Mouse (Mus musculus) heart, postnatal 4 days (tissue): ENCODE measurements around the gene Rptor. TPM values are rescaled to one million over a fixed set of nuclear protein-coding genes. Genes with fewer than 3 reads are reported as not detected.

Source experiments
- DNase-seq: peaks from one replicate; pipeline ENCODE4 v3.0.0; 2021
- total RNA-seq, 2 experiments: library from RNA; stranded (reverse); gene quantifications; 2 replicates each; pipeline ENCODE4 v1.2.3; 2021

Gene Rptor
- total RNA-seq, 2 experiments from 2014 or later, result 44.2 to 45.6 TPM

DNA sequence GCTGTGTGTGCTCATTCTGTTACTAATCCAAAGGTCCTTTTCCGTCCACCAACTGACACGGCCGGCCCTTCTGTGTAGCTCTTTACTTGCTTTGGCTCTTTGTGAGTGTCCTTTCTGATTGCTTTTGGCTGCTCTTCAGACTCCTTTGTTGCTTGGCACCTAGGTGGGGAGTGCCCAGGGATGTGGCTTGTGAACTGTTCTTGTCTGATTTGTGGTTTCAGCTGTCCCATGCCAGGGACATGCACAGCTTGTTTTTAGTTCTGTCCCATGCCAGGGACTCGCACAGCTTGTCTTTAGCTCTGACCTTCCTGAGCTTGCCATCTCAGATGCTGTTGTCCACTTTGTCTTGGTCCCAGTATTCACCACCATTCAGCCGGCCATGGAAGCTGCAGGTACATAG is 4.8 kb downstream of the Rptor start:
- no peak for DNase-seq

DNA sequence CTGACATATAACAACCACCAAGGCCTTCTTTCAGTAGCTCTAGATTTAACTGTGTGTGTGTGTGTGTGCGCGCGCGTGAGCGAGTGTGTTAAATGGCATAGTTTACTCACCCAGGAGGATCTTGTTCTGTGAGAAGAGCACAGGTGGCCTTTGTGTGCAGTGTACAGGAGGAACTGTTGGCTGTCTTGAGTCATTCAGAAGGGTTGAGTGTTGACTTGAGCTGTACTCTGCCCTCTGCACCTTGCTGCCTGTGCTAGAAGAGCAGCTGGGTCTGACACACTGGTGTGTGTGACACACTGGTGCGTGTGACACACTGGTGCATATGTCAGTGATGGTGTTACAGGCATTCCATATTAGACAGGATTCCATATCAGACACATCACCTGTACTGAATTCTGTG is 8.8 kb downstream of the Rptor start:
- no peak for DNase-seq

DNA sequence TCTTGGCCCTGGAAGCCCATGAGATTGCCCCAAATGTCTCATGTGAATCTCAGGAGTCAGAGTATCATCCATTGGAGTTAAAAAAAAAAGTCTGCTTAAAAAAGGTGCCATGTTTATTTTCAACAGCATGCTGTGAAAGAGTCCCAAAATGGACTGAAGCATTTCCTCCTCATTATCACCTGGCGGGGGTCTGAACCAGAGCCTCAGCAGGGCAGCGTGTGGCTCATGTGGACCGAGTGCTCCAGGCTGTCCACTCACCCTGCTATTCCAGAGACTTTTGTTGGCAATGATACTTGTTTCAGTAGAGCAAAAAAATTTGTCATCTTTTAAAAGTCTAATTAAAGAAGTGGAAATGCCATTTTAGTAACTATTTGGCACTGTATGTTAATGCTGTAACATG is 9.5 kb downstream of the Rptor start:
- no peak for DNase-seq

DNA sequence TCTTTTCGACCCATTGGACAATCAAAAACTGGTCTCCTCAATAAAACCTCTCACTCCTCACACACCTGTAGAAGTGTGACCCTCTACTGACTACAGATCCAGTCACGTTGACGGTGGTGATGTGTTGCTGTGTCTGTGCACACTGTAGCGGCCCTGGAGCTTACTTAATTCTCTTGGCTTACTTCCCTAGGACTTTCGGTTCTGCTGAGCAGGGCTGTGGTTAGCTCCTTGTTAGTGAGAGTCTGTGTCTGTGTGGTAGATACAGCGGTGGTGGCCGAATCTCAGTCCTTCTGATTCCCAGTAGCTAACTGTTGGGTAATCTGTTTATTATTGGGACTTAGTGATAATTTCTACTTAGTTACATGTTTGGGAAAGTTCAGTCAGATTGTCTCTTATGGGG is 12.4 kb downstream of the Rptor start:
- DNase-seq, result no peak

DNA sequence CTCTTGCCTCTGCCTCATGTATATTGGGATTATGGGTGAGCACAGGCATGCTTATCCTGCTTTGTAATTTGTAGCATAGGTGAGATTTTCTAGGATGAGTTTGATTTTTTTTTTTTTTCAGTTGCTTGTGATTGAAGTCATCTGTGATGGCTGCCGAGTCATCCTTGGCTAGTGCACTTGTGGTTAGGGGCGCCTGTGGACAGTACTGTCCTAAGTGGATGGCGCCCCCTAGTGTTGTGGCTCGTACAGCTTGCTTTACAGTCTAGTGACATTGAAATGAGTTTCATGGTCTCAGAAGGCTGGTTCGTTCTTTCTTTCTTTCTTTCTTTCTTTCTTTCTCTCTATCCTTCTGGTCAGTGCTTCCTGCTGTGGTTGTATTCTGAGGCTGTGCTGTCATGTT is 16.1 kb downstream of the Rptor start:
- DNase-seq, result peak; percentile 51

DNA sequence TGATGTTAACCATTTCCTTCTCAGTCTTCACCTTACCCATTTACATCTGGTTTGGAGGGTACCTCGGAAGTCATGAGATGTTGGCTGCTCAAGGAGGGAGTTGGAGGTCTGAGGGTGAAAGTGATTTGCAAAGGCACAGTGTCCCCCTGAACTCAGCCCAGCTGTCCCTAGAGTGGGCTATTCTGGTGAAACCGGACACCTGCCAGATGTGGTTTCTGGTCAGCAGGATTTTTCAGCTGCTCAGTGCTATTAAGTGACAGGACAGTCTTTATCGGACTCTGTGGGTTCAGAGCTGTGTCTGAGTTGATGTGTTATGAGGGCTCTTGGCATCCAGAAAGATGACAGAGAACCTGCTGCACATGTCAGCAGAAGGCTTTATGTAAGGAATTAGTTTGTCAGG is 18.6 kb downstream of the Rptor start:
- no peak for DNase-seq

DNA sequence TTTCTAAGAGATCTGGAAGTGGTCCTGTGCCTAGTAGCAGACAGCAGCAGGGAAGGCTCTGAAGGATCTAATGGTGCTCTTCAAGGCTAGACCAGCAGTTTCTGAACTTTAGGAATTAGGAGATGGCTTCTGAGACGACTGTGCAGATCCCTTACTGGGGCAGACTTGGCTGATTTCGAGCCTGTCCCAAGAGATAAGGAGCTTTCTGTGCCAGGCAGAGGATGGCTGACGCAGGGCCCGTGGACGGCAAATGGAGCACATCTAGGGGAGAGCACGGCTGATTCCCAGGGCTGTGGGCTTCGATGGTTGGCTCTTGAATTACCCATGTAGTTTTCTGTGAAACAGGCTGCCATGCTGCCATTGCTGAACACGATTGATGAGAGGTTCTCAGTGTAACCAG is 21.1 kb downstream of the Rptor start:
- DNase-seq, result no peak

DNA sequence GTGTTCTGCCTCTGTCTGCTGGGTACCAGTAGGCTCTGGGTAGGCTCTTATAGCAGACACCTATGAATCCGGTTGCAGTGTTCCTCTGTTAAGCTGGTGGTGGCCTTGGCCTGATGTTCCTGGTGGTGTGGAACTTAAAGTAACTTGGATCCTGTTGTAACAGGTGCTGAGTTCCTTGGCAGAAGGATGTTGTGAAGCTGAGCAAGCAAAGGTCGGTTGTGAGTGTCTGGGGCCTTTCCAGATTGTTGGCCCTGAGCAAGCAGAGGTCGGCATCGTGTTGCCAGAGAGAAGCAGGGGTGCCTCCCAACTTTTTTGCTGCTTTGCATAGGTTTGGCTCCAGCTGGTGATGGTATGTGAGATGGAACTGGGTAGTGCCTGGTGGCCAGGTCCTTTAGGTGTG is 21.7 kb downstream of the Rptor start:
- DNase-seq, result no peak

DNA sequence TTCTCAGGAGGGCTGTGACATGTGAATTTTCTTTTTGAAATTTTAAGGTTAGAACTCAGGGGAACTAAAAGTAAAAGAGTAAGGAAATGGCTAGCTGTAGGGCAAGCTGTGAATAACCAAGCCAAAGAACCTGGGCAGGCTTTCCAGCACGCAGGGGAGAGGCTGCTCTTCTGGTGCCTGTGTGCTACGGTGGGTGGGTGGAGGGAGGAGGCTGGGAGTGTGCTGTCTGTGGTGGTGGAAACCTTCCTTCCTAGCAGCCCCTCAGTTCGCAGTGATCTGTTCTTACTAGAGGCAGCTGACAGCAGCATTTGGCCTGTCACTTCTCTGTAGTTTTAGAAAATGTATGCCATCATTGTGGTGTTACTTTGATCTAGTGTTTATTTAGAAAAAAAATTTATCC is 22.2 kb downstream of the Rptor start:
- no peak for DNase-seq

DNA sequence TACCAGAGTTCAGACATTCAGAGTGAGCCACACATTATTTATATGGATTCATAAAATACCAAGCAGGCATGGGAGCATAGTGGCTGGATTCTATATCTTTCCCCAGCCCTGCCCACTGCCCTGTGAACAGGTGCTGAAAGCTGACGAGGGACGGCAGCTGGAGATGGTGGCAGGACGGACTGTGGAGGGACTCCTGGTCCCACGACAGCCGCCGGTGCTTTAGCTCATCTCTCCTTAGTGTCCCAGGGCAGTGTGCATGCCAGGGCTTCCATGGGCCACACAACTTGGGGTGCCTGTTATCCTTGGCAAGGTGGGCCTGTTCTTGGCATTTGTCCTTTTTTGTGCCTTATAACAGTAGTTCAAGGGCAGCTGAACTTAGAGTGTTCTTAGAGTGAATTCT is 22.8 kb downstream of the Rptor start:
- peak; percentile 14 for DNase-seq

DNA sequence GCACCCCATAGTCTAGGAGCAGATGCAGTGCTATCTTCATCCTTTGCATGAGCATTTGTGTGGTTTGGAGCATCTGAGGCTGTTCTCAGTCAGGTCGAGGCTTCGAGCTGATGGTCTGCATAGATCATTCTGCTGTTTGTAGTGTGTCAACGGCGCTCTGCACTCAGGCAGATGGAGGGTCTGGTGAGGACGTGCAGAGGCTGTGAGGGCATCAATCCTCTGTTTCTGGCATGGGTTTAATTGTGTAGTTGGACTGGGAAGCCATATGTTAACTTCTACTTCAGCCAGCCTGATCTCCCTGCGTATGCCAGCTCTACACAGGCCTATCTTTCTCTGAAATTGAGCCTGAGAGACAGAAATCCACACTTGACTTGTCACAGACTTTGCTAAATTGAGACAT is 23.2 kb downstream of the Rptor start:
- DNase-seq, result no peak

DNA sequence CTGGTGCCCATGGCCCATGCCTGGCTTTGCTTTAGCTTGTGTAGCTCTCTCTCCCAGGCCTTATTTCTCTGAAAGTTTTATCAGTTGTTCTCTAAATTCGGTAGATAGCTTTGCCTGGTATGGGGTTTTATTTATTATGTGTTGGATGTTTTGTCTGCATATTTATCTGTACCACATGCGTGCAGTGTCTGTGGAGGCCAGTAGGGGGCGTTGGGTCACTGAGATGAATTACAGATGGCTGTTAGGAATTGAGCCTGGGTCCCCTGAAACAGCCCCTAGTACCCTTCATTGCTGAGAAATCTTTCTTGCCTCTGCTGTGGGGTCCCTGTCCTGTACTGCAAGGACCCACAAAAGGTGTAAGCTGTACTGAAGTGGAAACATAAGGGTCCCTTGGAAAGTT is 24.5 kb downstream of the Rptor start:
- no peak for DNase-seq

DNA sequence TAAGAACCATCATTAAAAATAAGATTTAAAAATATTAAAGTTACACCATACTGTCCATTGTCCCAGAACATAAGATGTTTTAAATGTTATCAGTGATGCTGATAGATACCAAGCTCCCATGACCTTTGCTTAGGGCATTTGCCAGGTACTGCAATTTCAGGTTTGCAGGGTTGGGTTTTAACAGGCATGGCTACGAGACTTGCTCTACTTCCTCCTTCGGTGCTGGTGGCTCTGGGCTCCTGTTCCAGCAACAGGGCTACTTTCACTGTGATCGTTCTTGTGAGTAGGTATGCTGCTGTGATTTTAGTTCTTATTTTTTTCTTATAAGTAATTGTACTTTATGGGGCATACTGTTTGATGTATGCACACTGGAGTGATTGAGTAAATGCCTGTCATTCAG is 26.4 kb downstream of the Rptor start:
- no peak for DNase-seq

DNA sequence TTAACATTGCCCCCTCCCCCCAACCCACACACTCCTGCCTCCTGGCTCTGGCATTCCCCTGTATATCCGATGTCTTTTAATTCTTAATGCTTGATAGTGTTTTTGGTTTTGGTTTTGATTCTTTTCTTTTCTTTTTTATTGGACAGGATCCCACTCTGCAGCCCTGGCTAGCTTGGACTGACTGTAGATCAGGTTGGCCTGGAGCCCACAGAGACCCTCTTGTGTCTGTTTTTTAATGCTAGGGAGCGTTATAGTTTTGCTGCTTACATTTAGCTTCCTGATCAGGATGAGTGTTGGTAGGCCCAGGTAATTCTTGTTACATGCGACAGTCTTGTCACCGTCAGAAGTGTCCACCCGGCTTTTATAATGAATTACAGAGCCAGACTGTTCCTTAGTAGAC is 27.6 kb downstream of the Rptor start:
- no peak for DNase-seq

DNA sequence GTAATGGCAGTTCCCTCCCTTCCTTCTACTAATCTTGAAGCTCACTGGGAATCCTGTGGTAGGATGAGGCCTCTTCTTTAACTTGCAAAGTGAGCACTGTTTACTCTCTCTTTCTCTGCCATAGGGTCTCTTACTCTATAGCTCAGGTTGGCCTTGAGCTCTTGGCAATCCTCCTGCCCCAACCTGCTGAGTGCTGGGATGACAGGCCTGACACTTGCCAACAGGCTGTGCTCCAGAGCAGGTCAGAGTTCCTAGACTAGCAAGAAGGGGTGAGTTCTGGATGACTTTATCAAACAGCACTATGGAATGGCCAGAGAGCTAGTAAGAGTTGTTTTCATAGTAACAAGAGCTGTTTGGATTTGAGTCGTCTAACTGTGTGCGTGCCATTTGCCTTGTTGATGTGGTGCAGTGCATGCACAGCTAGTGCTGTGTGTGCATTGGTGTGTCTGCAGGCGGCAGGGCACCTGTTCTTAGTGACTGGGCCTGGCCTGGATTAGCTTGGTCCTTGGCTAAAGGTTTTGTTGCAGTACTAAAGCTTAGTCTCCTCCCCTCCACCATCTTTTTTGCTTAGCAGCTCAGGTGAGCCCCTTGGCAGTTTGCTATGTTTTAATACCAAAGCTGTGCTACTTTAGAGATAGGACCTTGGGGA is 28.6 kb downstream of the Rptor start:
- DNase-seq, result no peak

DNA sequence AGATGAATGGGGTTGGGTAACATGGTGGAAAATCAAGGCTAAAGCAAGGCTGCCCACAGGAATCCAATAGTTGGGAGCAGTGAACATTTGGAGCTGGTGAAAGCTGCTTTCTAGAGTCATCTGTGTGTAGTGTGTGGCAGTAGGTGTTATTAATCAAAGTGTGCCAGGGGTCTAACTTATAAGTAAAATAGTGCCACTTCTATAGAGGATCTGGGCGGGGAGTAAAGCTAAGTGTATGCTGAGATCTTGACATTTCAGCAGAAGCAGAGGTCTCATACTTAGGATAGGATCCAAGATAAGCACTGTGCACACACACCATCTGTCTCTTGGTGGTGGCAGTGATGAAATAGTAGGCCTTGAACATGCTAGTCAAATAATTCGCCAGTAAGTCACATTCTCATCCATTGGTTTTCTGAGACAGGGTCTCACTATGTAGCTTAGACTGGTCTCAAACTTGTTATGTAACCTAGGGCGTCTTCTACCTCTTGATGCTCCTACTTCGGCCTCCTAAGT is 33.7 kb downstream of the Rptor start:
- no peak for DNase-seq

DNA sequence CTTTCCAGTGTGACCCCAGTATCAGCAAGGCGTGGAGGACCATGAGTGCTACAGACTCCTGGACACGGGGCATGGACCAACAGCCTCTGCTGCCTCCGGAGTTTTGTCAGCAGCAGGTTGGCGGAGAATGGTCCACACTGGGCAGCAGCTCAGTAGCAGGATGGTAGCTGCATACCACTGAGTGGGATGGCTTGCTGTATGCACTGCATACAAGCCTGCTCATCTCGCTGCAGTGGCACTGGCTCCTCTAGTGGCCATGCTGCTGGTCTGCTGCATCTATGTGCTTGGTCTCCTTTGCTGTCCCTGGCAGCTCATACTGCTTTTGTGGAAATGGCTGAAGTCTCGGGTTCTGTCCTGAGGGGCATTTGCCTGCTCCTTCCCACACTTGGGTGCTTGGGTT is 34.8 kb downstream of the Rptor start:
- DNase-seq, result no peak

DNA sequence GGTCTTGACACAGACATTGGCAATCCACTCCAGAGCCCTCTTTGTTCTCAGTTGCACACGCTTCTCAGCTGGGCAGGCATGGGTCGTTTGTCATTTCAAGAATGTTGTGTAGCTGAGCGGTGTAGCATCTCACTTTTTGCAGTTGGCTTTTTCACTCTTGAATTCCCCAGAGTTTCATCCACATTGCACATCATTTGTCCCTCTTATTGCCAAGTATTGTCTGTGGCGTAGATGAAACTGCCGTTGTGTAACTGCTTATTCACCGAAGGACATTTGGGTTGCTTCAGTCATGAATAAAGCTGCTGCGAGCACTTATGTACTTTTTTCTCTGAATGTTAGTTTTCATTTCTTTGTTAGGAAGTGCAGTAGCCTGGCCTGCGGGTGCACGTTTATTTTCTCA is 37.8 kb downstream of the Rptor start:
- DNase-seq, result no peak

DNA sequence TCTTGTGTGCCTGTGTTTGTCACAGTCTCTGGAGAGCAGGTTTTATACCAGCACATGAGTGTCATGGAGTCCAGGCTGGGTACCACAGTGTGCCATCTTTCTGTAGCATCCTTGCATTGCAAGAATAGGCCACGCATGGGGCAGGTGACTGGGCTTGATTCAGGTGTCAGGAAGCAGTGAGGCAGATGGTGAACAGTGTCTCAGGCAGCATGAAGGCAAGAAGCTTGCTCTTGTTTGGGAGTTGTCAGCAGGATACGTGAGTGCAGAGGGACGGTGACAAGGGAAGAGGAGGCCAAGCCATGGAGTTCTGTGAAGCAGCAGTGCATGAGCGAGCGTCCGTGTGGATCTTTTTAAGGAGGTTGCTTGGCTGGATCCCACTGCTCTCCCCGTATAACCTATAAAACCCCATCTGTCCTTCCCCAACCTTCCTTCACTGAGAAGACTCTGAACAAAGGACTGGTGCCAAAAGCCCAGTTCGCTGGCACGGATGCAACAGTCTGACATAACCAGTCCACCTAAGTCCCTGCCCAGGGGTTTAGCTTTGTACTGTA is 39.2 kb downstream of the Rptor start:
- peak; percentile 35 for DNase-seq

DNA sequence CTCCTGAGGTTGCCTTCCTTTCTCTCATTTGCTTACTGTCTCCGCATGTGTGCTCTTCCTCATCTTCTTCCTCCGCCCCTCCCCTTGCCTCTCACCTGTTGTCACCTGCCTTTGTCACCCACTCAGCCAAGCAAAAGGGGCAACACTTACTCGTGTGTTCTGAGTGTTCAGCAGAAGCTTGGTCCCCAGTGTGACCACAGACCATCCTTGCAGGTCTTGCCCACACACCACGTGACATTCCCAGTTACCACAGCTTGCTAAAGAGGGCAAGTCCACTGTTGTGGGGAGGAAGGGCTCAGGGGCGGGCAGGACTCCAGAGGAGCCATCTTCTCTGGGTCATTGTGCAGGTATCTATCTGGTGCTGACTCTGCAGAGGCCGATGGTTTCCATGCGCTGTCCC is 40.6 kb downstream of the Rptor start:
- no peak for DNase-seq

DNA sequence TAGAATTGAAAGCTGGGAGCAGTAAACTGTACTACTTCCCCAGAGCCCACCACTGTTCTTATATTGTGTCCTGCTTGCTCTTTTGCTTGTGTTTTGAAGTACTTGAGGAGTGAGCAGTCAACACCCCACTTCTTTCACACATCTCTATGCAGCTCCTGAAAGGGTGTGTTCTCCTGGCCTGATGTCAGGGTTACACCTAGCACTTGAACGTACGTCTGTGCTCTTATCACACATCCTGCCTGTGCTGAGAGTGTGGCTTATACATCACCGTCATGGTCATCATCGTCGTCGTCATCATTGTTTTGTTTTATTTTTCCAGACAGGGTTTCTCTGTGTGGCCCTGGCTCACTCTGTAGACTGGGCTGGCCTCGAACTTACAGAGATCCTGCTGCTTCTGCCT is 41.4 kb downstream of the Rptor start:
- no peak for DNase-seq

DNA sequence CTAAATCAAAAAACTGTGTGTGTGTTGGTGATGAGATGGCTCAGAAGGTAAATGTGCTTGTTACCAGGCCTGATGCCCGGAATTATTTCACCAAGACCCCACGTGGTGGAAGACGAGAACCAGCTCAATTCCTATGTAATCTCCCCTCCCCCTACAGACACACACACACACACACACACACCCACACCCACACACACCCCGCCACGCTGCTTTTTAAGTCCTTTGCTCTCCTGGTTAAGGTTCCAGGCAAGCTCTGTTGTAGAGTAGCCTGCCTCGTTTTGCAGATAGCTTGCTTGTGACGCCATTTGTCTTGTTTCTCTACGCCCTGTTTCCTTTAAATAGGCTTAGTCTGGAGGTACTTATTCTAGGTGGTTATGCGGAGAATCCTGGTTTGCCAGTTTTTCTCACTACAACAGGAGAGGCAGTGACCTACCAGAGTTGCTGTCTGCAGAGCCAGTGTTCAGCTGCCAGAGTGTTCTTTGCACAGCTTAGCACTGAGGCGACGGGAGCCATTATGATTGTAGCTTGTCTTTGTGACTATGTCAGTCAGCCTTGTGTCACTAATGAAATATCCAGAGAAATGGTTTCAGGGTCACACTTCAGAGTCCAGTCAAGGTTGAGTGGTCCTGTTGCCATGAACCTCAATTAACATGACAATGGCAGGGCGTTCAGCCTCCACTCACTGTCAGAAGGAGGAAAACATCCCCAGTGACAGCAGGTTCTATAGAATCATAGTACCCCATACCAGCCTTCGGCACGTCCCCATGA is 42.1 kb downstream of the Rptor start:
- DNase-seq, result no peak

DNA sequence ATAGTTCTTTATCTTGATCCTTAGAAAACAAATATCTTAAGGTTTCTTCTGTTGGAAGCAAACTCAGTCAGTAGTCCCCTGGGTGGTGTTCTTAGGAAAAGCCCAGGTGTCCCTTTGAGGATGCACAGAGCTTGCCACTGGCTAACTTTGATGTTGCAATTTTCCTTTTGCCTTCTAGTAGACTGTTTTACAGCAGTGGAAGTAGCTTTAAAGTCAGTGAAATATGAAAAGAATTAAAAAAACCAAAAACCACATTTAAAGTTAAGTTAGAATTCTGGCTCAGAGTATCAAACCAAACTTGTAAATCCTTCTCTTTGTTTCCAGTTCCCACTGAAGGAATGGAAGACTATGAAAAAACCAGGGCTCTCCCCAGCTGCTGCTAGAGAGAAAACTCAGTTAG is 47.8 kb downstream of the Rptor start:
- DNase-seq, result no peak

DNA sequence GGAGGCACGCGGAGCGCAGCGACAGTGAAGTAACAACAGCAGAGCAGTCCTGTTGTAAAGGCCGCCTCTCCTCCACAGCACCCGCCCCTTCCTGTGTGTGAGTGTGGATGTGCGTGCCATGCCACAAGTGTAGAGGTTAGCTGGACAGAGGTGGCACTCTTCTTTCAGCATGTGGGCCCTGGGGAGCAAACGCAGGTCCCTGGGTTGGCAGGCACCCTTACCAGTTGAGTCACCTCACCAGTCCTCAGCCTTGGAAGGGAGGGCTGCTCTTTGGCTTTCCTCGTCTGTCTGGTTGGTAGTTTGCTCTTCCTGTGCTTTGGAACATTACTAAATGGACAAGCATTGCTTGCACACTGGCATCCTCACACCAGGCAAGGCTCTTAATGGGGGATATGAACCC is 50.6 kb downstream of the Rptor start:
- no peak for DNase-seq
